Mouse (Mus musculus) testis, adult 2 months (tissue): ENCODE measurements around the gene Gm20388. TPM values are rescaled to one million over a fixed set of nuclear protein-coding genes. Genes with fewer than 3 reads are reported as not detected.

Source experiments
- H3K27ac ChIP-seq: fragments of 200-500 bp; 2 replicates; pipeline ENCODE4 v1.5.1; 2012; ENCODE audit warnings: low read depth, low read length; ENCODE audit not compliant: control insufficient read depth, insufficient read depth
- H3K27me3 ChIP-seq: fragments of 200-500 bp; 2 replicates; pipeline ENCODE4 v1.6.1; 2012; ENCODE audit warnings: mild to moderate bottlenecking, low read length, moderate library complexity; ENCODE audit not compliant: control insufficient read depth, insufficient read depth
- H3K36me3 ChIP-seq: fragments of 200-500 bp; 2 replicates; pipeline ENCODE4 v1.6.1; 2012; ENCODE audit warnings: mild to moderate bottlenecking, low read length; ENCODE audit not compliant: control insufficient read depth, insufficient read depth
- H3K4me1 ChIP-seq: fragments of 200-500 bp; 2 replicates; pipeline ENCODE4 v1.6.1; 2012; ENCODE audit warnings: low read length; ENCODE audit not compliant: control insufficient read depth, insufficient read depth
- H3K4me3 ChIP-seq: fragments of 200-500 bp; 2 replicates; pipeline ENCODE4 v1.5.1; 2012; ENCODE audit warnings: low read depth, mild to moderate bottlenecking, low read length, moderate library complexity, mixed read lengths; ENCODE audit not compliant: control insufficient read depth
- CTCF ChIP-seq: fragments of 200-500 bp; IDR thresholded peaks from 2 replicates; pipeline ENCODE4 v1.5.1; 2012; ENCODE audit warnings: low read depth, mild to moderate bottlenecking, inconsistent platforms, low read length, moderate library complexity; ENCODE audit not compliant: control insufficient read depth, insufficient read depth, insufficient replicate concordance
- POLR2A ChIP-seq: fragments of 200-500 bp; IDR thresholded peaks from 2 replicates; pipeline ENCODE4 v1.6.1; 2012; ENCODE audit warnings: low read depth, mild to moderate bottlenecking, inconsistent platforms, low read length, moderate library complexity; ENCODE audit not compliant: control insufficient read depth
- polyA plus RNA-seq: library from polyadenylated mRNA; depleted of rRNA; stranded (reverse); fragments of >200 nt; gene quantifications from 2 replicates; pipeline ENCODE4 v1.2.3, GENCODE M21; 2012

Gm20388 gene
- polyA plus RNA-seq, 1 experiment = 5.6 TPM

- Histone ChIP-seq H3K4me1 (peaks cover 20% of the 10 kb centered on the region), H3K4me3 (no peak overlapping the region), H3K36me3 (no peaks in the 10 kb centered on the region), H3K27me3 (no peaks in the 10 kb centered on the region), H3K27ac (no peak overlapping the region)
- TF ChIP-seq POLR2A = no peak
- TF ChIP-seq CTCF = no peak
Measured at GRCm38 (mm10) chr8:121695585-121696184, 1785.0 kb downstream of the Gm20388 start.

GRCm38 (mm10) chr8:121697735-121698614 is 1787.3 kb downstream of the Gm20388 start:
- TF ChIP-seq POLR2A (no peak), CTCF (no peak)
- no peaks in the 10 kb centered on the region for H3K36me3 ChIP-seq
- no peaks in the 10 kb centered on the region for H3K27me3 ChIP-seq
- peaks cover 20% of the 10 kb centered on the region for H3K4me1 ChIP-seq
- peak overlapping the region; percentile 72 for H3K4me3 ChIP-seq
- H3K27ac ChIP-seq = no peak overlapping the region

- TF ChIP-seq CTCF (no peak), POLR2A (no peak)
- peaks cover 17% of the 10 kb centered on the region for H3K4me1 ChIP-seq
- H3K27me3 ChIP-seq = no peaks in the 10 kb centered on the region
- H3K36me3 ChIP-seq = no peaks in the 10 kb centered on the region
- no peak overlapping the region for H3K27ac ChIP-seq
- H3K4me3 ChIP-seq = peak overlapping the region; percentile 44
Measured at GRCm38 (mm10) chr8:121698615-121699101, 1788.0 kb downstream of the Gm20388 start.

GRCm38 (mm10) chr8:121699936-121700335 is 1789.3 kb downstream of the Gm20388 start:
- Histone ChIP-seq H3K27ac (no peak overlapping the region), H3K4me1 (peaks cover 14% of the 10 kb centered on the region), H3K27me3 (no peaks in the 10 kb centered on the region), H3K4me3 (no peak overlapping the region), H3K36me3 (no peaks in the 10 kb centered on the region)
- TF ChIP-seq POLR2A (no peak), CTCF (no peak)

GRCm38 (mm10) chr8:121705174-121705573 is 1794.5 kb downstream of the Gm20388 start:
- Histone ChIP-seq H3K4me1 (peaks cover 4% of the 10 kb centered on the region; the same call in 1 of the 2 replicates), H3K27me3 (no peaks in the 10 kb centered on the region), H3K36me3 (no peaks in the 10 kb centered on the region), H3K4me3 (no peak overlapping the region), H3K27ac (no peak overlapping the region)
- TF ChIP-seq CTCF = no peak

GRCm38 (mm10) chr8:121706956-121707355 is 1796.3 kb downstream of the Gm20388 start:
- H3K36me3 ChIP-seq = no peaks in the 10 kb centered on the region
- TF ChIP-seq CTCF (no peak), POLR2A (no peak)
- H3K27ac ChIP-seq = no peak overlapping the region
- H3K27me3 ChIP-seq = no peaks in the 10 kb centered on the region
- peaks cover 4% of the 10 kb centered on the region; the same call in 1 of the 2 replicates for H3K4me1 ChIP-seq
- H3K4me3 ChIP-seq = no peak overlapping the region

- no peaks in the 10 kb centered on the region for H3K36me3 ChIP-seq
- H3K4me1 ChIP-seq = peaks cover 4% of the 10 kb centered on the region; the same call in 1 of the 2 replicates
- TF ChIP-seq POLR2A = no peak
- no peak for TF ChIP-seq CTCF
- H3K27me3 ChIP-seq = no peaks in the 10 kb centered on the region
- H3K27ac ChIP-seq = no peak overlapping the region
- H3K4me3 ChIP-seq = no peak overlapping the region
Measured at GRCm38 (mm10) chr8:121708406-121708805, 1797.8 kb downstream of the Gm20388 start.
